Mouse (Mus musculus): ENCODE measurements around the gene Mrpl33.

GRCm38 (mm10) chr5:31669984-31670383, 73.2 kb downstream of the Mrpl33 start:
- no peak for TF ChIP-seq CTCF (IDR thresholded peaks at IDR 0.05; ENCODE audit: extremely low read depth, insufficient read depth, low read length)
- TF ChIP-seq POLR2A (IDR thresholded peaks at IDR 0.05; ENCODE audit: extremely low read depth, insufficient read depth, low read length), result no peak

Measured in cortical plate, adult 2 months (tissue).